Mouse (Mus musculus) liver, embryonic 13.5 days (tissue): ENCODE measurements around the gene Ccl21b. TPM values are rescaled to one million over a fixed set of nuclear protein-coding genes. Genes with fewer than 3 reads are reported as not detected.
"Not testable (repeated sequence)": the region's sequence is repeated elsewhere in the genome, so short reads cannot be mapped to it uniquely, and the experiment has no call there.

ENCODE experiments used
- ATAC-seq: fragments of 200-750 bp; cut with Nextera tagmentation; 2 replicates; pipeline ENCODE4 v1.8.0; 2017; ENCODE audit warnings: low read depth, mild to moderate bottlenecking, moderate number of reproducible peaks, moderate library complexity
- DNase-seq: peaks from one replicate; pipeline ENCODE4 v3.0.0; 2022
- H3K27ac ChIP-seq: fragments of 300-500 bp; sonication (generic); 2 replicates; pipeline ENCODE4 v1.5.1; 2015; ENCODE audit warnings: moderate library complexity, mild to moderate bottlenecking, inconsistent platforms
- H3K27me3 ChIP-seq: fragments of 300-500 bp; sonication (generic); 2 replicates; pipeline ENCODE4 v1.6.1; 2015; ENCODE audit warnings: mild to moderate bottlenecking, inconsistent platforms
- H3K36me3 ChIP-seq: fragments of 300-500 bp; sonication (generic); 2 replicates; pipeline ENCODE4 v1.6.1; 2015; ENCODE audit warnings: mild to moderate bottlenecking, inconsistent platforms
- H3K4me1 ChIP-seq: fragments of 300-500 bp; sonication (generic); replicated peaks from 2 replicates; pipeline ENCODE4 v1.6.1; 2015; ENCODE audit warnings: inconsistent platforms
- H3K4me2 ChIP-seq: fragments of 300-500 bp; sonication (generic); 2 replicates; pipeline ENCODE4 v1.6.1; 2015; ENCODE audit warnings: inconsistent platforms, mild to moderate bottlenecking, moderate library complexity
- H3K4me3 ChIP-seq: fragments of 300-500 bp; sonication (generic); replicated peaks from 2 replicates; pipeline ENCODE4 v1.5.1; 2015; ENCODE audit warnings: mild to moderate bottlenecking, inconsistent platforms
- H3K9ac ChIP-seq: fragments of 300-500 bp; sonication (generic); 2 replicates; pipeline ENCODE4 v1.6.1; 2015; ENCODE audit warnings: mild to moderate bottlenecking, inconsistent platforms
- H3K9me3 ChIP-seq: fragments of 300-500 bp; sonication (generic); replicated peaks from 2 replicates; pipeline ENCODE4 v1.6.1; 2016; ENCODE audit warnings: inconsistent platforms
- WGBS: fragments of 180-500 bp; shearing (Covaris S2); methylation state at CpG from one replicate; pipeline ENCODE4 v1.1.7; 2015; ENCODE audit not compliant: insufficient replicate concordance; 5-methylcytosine and 5-hydroxymethylcytosine counted together
- polyA plus RNA-seq: library from polyadenylated mRNA; unstranded; fragments of >200 nt; fragmentation: Nextera tagmentation; extraction: Ambion mirVana; gene quantifications from 2 replicates; pipeline ENCODE4 v1.2.1, GENCODE M21; 2015

Ccl21b gene
- polyA plus RNA-seq = not detected in 2 replicates

DNA sequence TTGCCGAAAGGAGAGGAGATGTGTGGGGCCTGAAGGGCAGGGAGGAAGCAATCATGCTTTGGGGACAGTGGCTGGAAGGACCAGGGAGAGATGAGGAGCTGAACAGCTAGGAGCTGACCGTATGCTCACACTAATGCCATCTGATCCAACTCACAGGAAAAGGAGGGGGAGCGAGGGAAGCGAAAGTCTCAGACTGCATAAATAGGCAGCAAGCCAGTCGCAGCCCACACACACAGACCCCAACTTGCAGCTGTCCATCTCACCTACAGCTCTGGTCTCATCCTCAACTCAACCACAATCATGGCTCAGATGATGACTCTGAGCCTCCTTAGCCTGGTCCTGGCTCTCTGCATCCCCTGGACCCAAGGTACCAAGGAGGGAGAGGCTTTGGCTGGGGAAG lies at the start of gene Ccl21b:
Ccl21b (plus strand) TSS at position 301 of the 400 bp plus-strand sequence.
- H3K4me1 ChIP-seq, H3K27me3 ChIP-seq, ATAC-seq, H3K4me3 ChIP-seq, H3K36me3 ChIP-seq, H3K9ac ChIP-seq, DNase-seq, H3K9me3 ChIP-seq, H3K27ac ChIP-seq, H3K4me2 ChIP-seq: not testable (repeated sequence)
- WGBS = no CpG with 5 or more reads among the region's 5 CpGs

DNA sequence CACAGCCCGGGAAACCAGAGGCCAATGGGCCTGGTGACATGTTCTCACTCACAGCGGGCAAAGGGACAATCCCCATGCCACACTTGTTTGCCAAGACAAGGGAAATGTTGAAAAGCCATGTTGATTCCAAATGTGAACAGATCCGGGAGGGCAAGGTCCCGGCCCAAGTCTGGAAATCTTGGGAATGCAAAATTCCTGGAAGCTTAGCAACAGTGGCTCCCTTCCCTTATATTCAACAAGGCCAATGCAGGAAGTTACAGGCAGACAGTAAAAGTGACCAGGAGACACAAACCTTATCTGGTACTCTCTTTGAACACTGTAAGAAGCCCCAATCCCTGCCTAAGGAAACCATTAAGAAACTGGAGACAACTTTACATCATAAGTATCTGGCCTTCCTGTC lies 15.2 kb upstream of the Ccl21b start, which contains the start of gene Gm10600:
Gm10600 (plus strand) TSS at position 301 of the 400 bp plus-strand sequence.
- not testable (repeated sequence) for H3K9ac ChIP-seq, H3K4me2 ChIP-seq, H3K4me3 ChIP-seq, DNase-seq, H3K36me3 ChIP-seq, H3K9me3 ChIP-seq, H3K27ac ChIP-seq, H3K27me3 ChIP-seq, ATAC-seq, H3K4me1 ChIP-seq
- no CpG with 5 or more reads among the region's 4 CpGs for WGBS

DNA sequence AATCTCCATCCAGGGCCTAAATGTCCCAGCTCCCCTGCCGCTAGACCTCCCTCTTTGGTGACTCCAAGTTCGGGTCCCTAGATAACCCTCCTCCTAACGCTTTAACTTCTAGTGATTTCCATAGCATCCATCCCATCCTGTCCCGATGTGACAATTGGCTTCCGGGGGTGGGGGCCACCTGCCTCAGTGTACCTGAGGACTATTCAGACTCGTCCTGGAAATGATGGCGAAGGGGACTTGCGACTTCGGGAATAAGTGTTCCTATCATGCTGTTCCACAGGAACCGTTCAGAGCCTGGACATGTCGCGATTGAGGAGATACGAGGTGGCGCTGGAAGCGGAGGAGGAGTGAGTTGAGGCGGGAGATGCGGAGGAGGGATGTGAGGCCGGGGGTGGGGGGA lies 38.4 kb downstream of the Ccl21b start, which contains the start of gene Gm21953:
Gm21953 (plus strand) TSS at position 301 of the 400 bp plus-strand sequence.
- WGBS = no CpG with 5 or more reads among the region's 18 CpGs
- not testable (repeated sequence) for H3K9me3 ChIP-seq, H3K4me1 ChIP-seq, H3K36me3 ChIP-seq, ATAC-seq, H3K27ac ChIP-seq, DNase-seq, H3K9ac ChIP-seq, H3K4me3 ChIP-seq, H3K4me2 ChIP-seq, H3K27me3 ChIP-seq

Other genes with a start within 250 kb of the Ccl21b start
- gene Gm21093, start 221.0 kb upstream of the Ccl21b start, polyA plus RNA-seq = not detected in 2 replicates
- gene Gm3893, start 164.6 kb upstream of the Ccl21b start, polyA plus RNA-seq = not detected in 2 replicates
- 0.32 TPM in 1 of 2 replicates, not detected in the other for gene Gm13304, start 140.9 kb upstream of the Ccl21b start, polyA plus RNA-seq
- gene Gm13306, start 102.3 kb upstream of the Ccl21b start, polyA plus RNA-seq = not detected in 2 replicates
- 0.39 TPM in 1 of 2 replicates, not detected in the other for gene Gm13305, start 87.2 kb upstream of the Ccl21b start, polyA plus RNA-seq
- not detected in 2 replicates for gene Gm10600, start 15.1 kb upstream of the Ccl21b start, polyA plus RNA-seq
- not detected in 2 replicates for gene Gm21953, start 38.5 kb downstream of the Ccl21b start, polyA plus RNA-seq
- not detected in 2 replicates for gene Fam205a3, start 62.6 kb downstream of the Ccl21b start, polyA plus RNA-seq
- gene Gm21586, start 183.6 kb downstream of the Ccl21b start, polyA plus RNA-seq = not detected in 2 replicates
- gene Gm2163, start 211.0 kb downstream of the Ccl21b start, polyA plus RNA-seq = 0.03 TPM in 1 of 2 replicates, not detected in the other